Mouse (Mus musculus) right cerebral cortex, postnatal 14 days (tissue): ENCODE measurements around the gene Pex14.

Experiments
- DNase-seq: peaks from one replicate; pipeline ENCODE4 v3.0.0; 2022

Pex14 gene

DNA sequence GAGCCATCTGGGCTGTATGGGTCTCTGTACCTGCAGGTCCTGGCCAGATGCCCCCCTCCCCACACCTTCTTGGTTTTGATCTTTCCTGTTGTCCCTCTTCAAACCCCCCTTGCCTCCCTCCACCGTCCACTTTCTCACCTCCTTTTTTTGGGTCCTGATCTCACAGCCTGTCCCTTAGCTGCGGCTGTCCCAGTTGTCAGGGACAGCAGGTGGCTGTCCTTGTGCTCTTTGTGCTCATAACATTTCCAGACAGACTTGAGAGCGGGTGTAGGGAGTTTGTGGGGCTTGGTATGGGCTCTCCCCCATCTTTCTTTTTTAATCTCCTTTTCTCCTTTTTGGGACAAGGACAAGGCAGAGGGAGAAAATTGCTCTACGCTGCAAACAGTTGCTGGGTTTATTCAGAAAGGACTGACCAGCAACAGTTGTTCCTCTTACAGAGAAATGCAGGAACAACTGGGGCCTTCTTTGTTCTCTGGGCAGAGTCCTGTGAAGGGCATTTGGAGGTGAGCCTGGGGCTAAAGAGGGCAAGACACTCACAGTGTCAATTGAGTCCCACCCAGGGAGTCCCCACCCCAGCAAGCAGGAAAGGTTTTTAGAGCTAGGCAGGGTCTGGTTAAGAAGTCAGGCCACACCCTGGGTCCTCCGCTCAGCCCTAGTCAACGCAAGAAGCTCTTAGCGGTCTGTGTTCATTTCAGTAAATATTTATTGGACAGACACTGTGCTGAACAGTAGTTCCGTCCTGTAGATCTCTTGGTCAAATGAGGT is 186.7 kb downstream of the Pex14 start:
- no peak for DNase-seq

DNA sequence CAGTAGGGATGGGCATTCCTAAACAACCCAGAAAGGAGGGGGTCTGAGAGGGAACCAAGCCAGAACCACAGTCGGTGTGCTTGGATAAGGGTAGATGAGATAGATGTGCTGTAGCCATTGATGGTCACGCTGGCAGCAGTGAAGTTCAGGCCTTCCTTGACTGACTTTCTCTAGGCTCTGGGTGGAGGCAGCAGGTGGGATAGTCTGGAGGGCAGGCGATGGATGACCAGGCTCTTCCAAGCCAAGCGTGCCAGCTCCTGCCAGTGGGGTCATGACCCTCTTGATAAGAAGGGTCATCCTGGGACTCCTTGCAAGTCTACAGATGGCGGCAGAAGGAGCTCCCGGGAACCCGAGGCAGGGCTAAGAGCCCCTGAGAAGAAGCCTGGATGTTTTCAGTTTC is 187.5 kb downstream of the Pex14 start:
- DNase-seq = no peak
